Mouse (Mus musculus) kidney, postnatal 36 days (tissue): ENCODE measurements around the gene Axin1.

ENCODE experiments used
- DNase-seq, 2 experiments: peaks; one replicate each; pipeline ENCODE4 v3.0.0; 2021 to 2022; ENCODE audit warnings: mixed read lengths in 2 of 2

Axin1 gene

DNA sequence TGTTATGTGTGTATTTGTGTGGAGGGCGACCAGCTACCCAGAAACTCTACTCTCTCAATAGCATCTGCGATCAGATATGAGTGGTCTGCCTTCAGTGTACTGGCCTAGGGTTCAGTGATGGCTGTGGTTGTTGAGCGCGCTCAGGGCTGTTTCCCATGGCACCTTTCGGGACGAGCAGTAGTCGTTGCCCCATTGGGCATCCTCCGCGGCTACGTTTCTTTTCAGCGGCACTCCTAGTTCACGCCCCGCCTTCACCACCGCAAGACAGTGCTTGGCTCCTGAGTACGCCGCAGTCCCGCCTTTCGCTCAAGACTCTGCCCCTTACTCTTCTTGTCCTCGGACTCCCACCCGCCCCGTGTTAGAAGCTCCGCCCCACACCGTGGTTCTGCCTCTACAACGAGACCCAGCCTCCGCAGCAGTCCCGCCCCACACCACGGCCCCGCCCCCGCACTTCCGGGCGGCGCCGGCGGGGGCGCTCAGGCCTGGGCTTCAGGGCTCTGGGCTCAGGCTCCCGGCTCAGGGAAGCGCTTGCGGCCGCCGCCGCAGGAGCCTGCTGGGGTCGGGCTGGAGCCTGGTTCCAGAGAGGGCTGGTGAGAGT lies at the start of gene Axin1:
Gene Axin1 (plus strand): TSS at position 450 of the 598 bp plus-strand sequence.
- peak; percentile 96 to 97 for DNase-seq

DNA sequence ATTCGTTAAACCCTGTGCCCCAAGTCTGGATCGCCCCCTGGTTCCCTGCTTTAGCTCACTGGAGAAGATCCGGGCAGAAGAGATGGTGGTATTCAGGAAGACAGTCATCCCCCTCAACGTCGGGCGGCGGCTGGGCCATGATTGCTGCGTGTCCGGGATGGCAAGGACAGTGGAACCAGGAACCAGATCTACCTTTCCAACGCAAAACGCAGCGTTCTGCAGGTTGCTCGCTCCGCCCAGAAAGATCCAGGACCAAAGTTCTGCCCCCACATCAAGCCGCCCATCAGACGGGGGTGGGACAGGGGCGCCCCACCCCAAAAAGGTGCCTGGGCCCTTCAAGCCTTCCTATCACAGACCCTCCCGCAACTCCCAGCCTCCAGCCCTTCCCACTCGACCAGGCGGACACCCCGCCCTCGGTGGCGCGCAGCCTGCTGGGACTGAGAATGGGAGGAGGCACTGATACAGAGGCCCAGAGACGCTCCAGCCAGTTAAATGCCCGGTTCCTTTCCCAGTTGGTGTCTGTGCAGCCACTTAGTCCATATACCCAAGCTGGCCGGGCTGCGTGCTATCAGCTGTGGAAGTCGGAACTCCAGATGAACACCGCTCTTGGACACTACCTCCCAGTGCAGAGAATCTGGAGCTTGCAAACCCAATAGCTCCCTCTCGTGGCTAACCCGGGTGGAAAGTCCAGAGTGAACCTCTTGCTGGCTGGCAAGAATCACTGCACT lies 48.4 kb upstream of the Axin1 start, which contains the start of gene Decr2:
Gene Decr2 (minus strand): TSS at position 433 of the 728 bp plus-strand sequence.
- DNase-seq: peak; percentile 93 to 94

DNA sequence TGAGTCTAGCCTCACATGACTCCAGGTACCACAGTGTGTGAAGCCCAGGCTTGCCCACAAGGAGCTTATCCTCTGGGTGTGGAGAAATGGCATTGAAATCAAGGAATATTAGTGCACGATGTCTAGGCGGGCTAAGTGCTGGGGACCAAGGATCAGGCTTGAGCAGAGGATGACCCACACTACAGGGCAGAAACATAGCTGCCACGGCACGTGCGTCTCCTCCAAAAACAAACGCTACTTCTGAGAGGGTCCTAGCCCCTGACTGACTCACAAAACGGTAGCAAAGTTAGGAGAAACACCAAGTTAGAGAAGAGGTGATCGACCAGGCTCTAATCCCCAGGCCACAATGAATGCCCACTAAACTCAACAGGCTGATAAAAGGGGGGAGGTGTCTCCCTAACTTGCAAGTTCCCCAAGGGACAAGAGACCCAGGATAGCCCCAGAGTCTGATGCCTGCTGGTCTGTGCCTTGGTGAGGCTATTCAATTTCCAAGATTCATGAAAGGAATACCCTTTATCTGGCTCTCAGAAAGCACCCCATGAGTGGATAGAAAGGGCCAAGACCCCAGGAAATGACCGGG lies 43.9 kb upstream of the Axin1 start:
- DNase-seq: no peak

DNA sequence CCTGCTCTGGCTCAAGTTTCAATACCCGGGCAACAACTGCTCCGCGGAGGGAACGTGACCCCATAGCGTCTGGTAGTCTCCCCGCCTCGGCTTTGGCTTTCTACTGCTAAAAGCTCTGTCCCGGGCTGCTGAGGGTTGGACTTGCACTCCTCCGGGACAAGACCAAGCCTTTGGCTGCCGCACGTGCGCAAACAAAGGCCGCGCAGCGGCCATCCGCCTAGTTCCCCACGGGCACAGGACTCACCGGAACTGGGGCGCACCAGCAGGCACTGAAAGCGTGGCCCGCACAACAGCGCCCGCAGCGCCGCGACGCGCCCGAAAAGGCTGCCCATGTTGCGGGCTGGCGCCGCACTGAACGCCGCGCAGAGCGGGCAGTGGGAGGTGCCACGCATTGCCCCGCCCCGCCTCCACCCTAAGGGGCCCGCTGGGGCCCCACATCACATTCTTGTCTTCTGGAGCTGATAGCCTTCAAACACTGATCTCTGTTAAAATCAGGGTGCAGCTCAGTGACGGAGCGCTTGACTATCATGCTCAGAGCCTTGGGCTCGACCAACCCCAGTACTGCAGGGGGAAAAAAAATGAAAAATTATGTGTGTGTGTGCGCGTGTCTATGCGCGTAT lies 43.3 kb upstream of the Axin1 start, which contains the start of gene Nme4:
Gene Nme4 (minus strand): TSS at position 482 of the 620 bp plus-strand sequence.
- peak; percentile 37 to 72 for DNase-seq

DNA sequence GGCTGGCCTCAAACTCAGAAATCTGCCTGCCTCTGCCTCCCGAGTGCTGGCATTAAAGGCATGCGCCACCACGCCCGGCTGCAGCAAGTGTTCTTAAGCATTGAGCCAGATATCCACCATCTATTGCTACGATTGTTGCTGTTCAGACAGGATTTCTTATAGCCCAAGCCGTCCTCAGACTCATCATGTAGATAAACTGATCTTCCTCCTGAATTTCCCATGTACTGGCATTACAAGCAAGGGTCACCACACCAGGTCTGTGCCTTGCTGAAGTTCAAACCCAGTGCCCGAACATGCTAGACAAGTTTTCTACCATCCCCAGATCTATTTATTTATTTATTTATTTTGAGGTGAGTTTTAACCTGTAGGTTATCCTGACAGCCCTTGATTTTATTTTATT lies 40.0 kb upstream of the Axin1 start:
- DNase-seq: no peak

DNA sequence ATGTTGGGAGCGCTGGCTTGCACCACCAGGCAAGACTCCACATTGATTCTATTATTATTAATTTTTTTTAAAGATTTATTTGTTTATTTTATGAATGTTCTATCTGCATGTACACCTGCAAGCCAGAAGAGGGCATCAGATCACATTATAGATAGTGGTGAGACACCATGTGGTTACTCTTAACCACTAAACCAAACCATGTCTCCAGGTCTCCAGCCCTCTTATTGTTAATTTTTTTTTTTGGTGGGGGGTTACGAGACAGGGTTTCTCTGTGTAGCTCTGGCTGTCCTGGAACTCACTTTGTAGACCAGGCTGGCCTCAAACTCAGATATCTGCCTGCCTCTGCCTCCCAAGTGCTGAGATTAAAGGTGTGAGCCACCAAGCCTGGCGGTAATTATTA lies 39.2 kb upstream of the Axin1 start:
- peak in 1 of 2 experiments; percentile 51 for DNase-seq

DNA sequence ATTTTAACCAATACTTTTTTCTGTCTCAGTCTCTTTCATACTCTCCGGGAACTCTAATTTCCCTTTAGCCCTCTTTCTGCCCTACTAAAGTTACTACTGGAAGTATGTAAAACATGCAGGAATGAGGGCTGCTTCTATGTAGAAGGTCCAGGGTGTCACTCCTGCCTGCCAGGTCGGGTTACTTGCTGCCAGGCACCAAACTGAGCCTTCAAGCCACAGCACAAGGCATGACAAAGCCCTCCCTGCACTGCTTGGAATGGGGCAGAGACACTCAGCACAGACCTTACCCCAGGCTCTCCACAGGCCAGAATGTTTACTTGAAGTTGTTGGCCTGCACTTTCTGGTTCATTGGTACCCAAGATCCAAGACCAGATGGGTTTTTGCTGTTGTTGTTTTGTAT lies 38.3 kb upstream of the Axin1 start:
- no peak for DNase-seq

DNA sequence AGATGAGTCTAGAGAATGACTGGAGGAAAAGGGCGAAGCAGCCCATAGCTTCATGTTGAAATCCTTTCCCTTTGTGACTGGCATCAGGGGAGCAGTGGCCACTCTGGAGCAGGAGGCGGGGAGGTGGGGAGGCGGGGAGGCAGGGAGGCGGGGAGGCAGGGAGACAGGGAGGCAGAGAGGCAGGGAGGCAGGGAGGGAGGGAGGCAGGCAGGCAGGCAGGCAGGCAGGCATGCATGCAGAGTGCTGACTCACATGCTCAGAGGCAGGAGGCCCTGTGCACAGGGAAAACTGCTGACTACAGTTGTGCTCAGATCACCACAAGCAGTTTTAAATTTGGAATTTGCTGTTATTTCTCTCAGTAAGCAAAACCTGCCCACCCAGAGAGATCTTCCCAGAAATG lies 37.0 kb upstream of the Axin1 start:
- peak; percentile 77 to 89 for DNase-seq

DNA sequence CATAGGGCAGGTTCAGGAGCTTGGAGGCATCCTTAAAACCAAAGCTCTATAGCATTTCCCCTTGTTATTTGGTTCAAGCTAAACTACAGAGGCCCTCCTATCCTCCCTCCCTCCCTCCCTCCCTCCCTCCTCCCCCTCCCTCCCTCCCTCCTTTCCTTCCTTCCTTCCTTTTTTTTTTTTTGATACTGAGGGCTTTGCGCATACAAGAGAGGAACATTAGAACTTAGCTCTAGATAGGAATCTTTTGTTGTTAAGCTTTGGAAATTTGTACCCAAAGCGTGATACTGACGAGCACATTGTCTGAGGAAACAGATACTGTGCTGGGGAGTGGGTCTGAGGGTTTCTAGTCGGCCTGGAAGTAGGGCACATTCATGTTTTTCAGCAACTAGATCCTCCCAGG lies 32.9 kb upstream of the Axin1 start:
- no peak for DNase-seq

DNA sequence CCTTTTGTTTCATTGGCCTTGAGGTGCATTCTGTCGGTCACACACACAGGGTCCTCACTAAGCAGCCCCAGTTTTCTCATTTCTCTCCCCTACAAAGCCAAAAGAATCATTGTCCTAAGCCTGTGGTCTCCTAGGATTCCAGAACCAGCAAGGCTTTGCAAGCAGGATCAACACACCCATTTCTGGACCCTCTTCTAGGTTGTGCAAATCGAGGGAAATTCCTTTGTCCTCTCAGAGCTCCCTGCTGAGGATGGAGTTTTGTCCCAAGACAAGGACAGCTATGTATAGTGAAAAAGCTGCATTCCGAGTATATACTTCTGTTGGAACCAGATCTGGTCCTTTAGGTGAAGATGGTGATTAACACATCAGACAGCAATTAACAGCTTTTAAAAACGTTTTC lies 28.3 kb upstream of the Axin1 start:
- no peak for DNase-seq

DNA sequence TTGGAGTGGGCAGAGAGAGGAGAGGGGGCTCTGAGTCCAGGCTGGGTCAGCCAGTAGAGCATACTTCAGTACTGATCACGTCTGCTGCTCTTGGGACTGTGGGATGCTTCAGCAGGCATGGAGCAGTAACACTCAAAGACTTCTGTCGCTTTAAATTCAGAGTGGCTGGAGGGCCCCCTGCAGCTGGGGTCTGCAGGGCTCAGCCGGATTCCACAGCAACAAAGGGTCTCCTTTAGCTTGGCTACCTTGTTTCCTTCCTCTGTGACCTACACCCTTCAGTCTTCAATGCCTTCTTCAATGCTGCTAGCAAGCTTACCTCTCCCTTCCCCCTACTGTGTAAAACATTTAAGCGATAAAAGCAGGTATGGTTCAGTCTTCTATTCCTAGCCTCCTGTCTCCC lies 27.5 kb upstream of the Axin1 start:
- DNase-seq: no peak

DNA sequence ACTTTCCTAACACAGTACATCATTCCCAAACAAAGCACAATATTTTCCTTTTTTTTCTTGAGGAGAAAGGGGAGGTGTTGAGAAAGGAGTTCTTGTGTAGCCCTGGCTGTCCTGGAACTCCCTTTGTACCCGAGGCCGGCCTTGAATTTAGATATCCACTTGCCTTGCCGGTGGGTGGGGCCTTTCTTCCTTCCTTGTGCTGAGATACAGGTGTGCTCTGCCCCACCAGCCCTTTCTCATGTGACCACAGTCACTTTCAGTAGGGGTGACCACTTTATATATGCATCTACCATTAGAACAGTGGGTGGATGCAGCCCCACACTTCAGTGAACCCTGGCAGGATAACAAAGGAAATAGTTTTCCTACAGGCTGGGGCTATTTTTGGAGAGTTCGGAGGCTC lies 26.8 kb upstream of the Axin1 start:
- DNase-seq: no peak

DNA sequence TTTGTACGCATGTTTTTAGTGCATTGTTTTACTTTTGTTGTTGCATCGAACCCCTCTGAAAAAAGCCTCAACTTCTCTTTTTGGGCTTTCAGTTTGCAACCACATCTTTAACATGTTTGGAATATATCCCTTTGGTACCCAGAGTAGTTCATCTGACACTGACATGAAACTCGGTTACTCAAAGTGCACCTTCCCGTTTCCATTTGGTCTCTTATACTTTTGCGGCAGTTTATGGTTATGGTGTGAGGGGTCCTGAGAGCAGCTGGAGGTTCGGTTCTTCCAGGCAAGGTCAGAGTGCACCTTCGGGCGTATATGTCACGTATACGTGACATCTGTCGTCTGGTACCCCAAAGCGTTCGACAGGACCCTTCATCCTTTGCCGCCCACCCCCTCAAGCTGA lies 25.7 kb upstream of the Axin1 start:
- DNase-seq: no peak

DNA sequence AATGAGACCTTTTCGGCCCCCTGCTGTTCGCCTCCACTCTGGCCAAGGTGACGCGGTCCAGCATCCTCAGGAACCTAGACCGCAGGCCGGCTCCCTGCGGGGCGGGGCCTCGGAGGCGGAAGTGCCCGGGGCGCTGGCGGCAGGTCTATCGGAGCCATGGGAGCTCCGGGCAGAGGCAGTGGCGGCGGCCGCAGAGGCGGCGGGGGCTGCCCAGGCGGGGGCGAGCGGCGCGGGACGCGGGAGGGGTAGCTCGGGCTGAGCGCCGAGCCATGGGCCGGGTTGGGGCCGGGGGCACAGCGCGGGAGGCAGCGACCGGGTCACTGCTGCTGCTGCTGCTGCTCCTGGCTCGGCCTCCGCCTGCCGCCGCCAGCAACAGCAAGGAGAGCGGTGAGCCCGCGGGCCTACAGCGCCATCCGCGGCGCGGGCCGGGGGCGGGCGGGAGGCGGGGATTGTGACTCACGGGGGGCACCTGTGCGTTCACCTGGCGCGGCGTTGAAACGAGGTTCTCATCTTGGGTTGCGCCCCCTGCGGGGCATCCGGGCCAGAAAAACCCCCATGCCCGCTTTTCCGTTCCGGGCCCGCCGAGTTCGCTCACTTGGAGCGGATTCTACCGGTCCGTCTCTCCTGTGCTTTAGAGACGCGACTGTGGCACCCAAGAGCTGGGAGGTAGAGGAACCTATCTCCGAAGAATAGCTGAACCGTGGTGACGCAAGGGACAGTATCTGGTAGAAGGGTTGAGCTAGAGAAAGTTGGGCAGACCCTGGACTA lies 25.1 kb upstream of the Axin1 start, which contains the start of gene Tmem8:
Gene Tmem8 (plus strand): TSS at position 119 of the 768 bp plus-strand sequence.
- DNase-seq: peak; percentile 84 to 92

DNA sequence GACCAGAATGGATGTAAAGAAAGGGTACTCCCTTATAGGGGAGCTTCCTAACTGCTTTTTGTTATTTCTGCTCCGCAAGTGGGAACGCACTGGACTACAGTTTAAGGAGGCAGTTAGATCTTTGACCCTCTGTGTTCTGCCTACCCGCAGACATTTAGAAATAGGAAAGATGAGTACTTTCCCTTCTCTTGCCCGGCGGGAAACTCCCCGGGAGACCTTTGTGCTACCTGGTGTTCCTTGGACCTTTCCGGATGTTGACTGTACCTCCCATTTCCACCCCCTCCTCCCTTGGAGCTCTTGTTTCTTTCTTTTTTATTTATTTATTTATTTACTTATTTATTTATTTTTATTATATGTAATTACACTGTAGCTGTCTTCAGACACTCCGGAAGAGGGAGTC lies 24.4 kb upstream of the Axin1 start:
- DNase-seq: peak; percentile 72 to 80

DNA sequence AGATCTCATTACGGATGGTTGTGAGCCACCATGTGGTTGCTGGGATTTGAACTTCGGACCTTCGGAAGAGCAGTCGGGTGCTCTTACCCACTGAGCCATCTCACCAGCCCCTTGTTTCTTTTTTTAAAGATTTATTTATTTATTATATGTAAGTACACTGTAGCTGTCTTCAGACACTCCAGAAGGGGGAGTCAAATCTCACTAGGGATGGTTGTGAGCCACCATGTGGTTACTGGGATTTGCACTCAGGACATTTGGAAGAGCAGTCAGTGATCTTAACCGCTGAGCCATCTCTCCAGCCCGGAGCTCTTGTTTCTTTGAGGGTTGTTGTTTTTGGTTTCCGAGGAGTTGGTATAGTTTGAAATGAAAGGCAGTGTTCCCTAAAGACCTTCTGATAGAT lies 24.0 kb upstream of the Axin1 start:
- peak in 1 of 2 experiments; percentile 30 for DNase-seq

DNA sequence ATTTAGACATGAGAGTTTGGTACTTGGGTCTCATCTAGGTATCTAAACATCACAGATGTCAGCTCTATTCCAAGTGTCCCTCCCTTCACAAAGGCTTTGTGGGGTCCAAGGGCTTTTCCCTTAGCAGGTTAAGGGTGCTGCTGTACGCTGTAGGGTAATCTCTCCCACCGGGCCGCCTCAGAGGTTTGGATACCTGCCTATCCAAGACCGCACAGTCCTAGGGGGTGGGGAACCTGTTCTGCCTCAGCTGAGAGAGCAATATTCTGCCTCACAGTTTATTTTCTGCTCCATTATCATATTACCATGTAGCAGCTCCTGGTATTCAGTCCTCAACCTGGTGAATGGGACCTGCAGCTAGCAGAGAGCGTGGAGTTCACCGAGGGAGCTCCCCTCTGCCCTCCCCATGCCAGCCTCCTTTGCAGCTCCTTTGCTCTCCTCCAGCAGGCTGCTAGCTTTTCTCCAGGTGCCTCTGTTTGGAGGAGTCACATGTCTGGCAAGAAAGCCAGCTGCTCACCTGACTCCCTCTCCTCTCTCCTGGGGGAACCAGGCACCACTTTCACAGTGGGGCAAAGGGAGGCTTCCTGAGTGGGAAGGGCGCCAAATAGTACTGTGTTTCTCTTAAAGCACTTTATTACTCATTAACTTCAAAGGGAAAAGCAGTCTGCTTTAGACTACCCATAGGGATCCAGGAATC lies 23.1 kb upstream of the Axin1 start:
- peak; percentile 90 to 95 for DNase-seq

DNA sequence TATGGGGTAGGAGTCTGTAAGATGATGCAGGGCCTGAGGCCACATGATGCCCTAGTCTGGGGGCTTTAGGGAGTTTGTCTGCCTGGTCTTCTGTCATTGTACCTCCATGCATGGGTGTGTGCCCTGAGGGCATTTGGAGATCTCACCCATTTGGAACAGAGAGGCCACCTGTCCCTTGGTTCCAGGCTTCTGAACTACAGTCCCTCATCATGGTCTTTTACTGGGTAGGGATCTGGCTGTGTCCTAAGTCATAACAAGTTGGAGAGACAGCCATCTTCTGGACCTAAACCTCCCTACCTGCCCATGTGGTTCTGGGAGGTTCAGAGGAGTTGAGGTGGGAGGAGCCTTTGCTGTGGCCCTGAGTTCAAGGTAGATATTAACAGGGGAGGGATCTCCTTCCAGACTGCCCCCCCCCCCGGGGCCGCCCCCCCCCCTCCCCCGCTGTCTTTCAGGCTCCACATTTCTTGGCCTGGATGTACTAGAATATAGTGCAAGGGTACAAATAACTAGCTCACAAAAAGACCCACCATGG lies 22.5 kb upstream of the Axin1 start:
- DNase-seq: peak; percentile 66 to 78

DNA sequence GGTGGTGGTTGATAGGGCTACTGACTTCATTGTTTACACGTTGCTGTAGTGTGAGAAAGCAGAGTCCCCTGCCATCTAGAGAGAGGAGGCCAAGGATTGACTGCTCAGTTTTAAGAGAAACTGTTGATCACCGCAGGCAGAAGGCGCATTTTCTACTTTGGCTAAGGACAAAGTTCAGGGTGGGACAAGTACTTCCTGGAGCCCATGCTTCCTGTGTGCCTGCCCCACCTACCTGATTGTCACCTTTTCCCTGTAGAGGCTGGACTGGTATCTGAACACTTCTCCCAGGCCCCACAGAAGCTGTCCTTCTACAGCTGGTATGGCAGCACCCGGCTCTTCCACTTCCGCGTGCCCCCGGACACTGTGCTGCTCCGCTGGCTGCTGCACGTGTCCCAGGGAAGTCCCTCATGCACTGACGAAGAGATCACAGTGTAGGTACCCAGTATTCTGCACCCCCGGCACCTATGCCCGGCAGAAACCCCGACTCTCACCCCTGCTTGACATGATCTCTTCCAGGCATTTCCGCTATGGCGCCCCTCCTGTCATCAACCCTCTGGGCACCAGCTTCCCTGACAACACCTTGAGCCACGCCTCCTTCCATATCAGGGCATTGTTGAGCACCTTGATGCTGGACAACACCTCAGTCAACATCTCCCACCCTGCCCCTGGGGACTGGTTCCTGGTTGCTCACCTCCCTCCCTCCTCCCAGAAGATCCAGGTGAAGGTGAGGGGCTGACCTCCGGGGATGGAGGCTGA lies 21.8 kb upstream of the Axin1 start:
- DNase-seq: peak in 1 of 2 experiments; percentile 36

DNA sequence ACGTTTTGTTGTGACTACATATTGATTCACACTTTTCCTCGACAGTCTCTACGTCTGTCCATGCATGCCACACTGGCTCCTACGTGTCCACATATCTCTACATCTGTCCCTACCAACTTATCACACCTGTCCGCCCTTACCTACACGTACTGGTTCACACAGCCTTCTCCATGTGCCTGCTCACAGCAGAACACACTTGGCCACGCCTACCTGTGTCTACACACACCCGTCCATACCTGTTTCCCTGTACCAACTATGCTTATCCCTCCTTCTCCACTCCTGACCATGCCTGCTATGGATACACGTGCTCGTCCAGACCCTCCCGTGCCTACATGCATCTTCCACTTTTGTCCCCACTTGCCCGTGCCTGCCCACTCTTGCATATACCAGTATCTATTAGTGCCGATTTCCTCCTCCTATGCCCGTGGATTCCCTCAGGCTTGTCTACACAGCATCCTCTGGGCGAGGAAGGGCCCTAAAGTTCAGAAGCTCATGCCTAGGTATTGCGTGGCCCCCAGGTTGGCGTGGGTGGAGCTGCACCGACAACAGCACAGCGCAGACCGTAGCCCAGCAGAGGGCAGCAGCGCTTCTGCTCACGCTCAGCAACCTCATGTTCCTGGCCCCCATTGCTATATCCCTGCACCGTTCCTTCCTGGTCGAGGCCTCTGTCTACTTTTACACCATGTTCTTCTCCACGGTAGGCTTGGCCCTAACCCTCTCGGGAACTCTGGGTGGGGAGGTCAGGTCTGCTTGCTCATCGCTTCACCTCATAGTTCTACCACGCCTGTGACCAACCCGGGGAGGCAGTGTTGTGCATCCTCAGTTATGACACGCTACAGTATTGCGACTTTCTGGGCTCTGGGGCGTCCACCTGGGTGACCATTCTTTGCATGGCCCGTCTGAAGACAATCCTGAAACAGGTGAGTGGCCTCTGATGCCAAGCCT lies 18.4 kb upstream of the Axin1 start:
- peak; percentile 45 to 83 for DNase-seq
